In the genomic region with DNA sequence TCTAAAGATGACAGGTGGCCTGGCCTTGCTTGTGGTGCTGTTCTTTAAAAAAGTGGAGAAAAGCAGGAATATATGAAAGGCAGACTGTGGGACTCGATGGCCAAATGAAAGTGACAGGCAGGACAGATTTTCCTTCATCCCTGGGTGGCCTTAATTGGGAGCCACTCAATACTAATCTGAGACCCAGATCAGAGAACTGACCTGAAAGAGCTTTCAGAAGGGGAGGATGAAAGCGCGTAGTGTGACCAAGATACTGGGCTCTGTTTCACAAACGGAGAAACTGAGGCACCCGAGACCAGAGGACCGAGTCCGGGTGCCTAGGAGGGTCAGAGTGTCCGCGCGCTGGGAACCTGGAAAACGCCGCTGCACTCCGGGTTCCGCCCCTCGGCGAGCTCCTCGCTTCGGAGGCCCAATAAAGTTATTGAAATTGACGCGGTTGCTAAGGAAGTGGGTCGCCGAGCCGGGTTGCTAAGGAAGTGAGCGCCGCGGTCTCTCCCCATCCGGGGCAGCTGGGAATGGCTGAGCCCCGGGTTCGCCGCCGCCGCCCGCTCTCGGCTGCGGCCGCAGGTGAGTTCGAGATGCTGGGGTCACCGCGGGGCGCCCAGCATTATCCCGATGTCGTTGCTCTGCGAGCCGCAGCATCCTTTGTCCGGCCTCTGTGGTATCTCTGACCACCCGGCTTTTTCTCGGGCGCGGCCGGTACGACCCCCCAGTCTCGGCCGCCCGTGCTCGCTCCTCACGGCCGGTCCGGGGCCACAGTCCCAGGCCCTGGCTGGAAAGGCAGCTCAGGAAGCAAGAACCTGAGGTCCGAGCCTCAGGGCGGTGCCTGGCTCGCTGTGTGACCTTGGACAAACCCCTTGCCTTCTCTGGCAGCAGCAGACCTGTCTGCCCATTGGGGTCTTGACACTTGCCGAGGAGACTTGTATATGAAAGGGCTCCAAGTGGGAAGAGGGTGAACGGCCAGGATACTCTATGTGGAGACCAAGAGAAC, we compare ENCODE assay signal across 8 mouse cellular contexts. TPM values are rescaled to one million over a fixed set of nuclear protein-coding genes. Genes with fewer than 3 reads are reported as not detected.
DNase-seq lines count a peak whose midpoint lies in the region; ATAC-seq and TF ChIP-seq lines count a peak whose summit lies in the region.

A gene (plus strand): TSS at position 476 of the 991 bp plus-strand sequence.

- H3K4me2 ChIP-seq in hindbrain, postnatal 0 days (ENCODE audit: low read depth, low read length) = peak within 1 kb of the TSS; percentile 60

- H3K9ac ChIP-seq in hindbrain, postnatal 0 days (replicated peaks; ENCODE audit: low read length) = peak within 1 kb of the TSS; percentile 91

- no peaks in the 10 kb centered on the region for H3K36me3 ChIP-seq in hindbrain, postnatal 0 days (ENCODE audit: insufficient read depth, low read length)

- DNase-seq in WW6 (ENCODE audit: low read depth, low spot score) = peak; percentile 65
- peak; percentile 70 to 81 for DNase-seq in cerebellum, postnatal 4 days (ENCODE audit: low spot score in 2 of 2)
- peak; percentile 90 for DNase-seq in gastrocnemius, adult 2 months
- peak; percentile 95 for DNase-seq in hindbrain, postnatal 0 days (ENCODE audit: low spot score)
- peak; percentile 86 to 88 for DNase-seq in left cerebral cortex, adult 2 months (ENCODE audit: extremely low spot score in 1 of 2, low spot score in 2 of 2)
- DNase-seq in right cerebral cortex, adult 2 months (ENCODE audit: low spot score in 2 of 2) = peak; percentile 88 to 89
- peak; percentile 91 for DNase-seq in urinary bladder, postnatal 14 days (ENCODE audit: low spot score)

- H3K27ac ChIP-seq in gastrocnemius, adult 2 months = peak within 1 kb of the TSS; percentile 86
- peak within 1 kb of the TSS; percentile 74 for H3K27ac ChIP-seq in hindbrain, postnatal 0 days
- H3K27ac ChIP-seq in left cerebral cortex, adult 2 months = peak within 1 kb of the TSS; percentile 88

- intact Hi-C loops in gastrocnemius, adult 2 months (cut with DNase I) = loop anchor here (5.0 kb wide), 1 partner anchor 49 kb away; a partner anchor contains a TSS
- intact Hi-C loops in left cerebral cortex, adult 2 months (cut with DNase I) = no loop called here

- H3K4me1 ChIP-seq in hindbrain, postnatal 0 days (ENCODE audit: insufficient read depth, low read length) = peaks cover 12% of the 10 kb centered on the region

- no peak for TF ChIP-seq CTCF in gastrocnemius, adult 2 months (IDR thresholded peaks at IDR 0.05)
- TF ChIP-seq CTCF in hindbrain, postnatal 0 days (IDR thresholded peaks at IDR 0.05; ENCODE audit: low read depth) = no peak
- TF ChIP-seq CTCF in left cerebral cortex, adult 2 months (IDR thresholded peaks at IDR 0.05) = no peak

- H3K27me3 ChIP-seq in hindbrain, postnatal 0 days (ENCODE audit: insufficient read depth, low read length) = no peaks in the 10 kb centered on the region

- no peaks in the 10 kb centered on the region for H3K9me3 ChIP-seq in hindbrain, postnatal 0 days (ENCODE audit: low read length)

- H3K4me3 ChIP-seq in gastrocnemius, adult 2 months = peak within 1 kb of the TSS; percentile 85
- peak within 1 kb of the TSS; percentile 66 for H3K4me3 ChIP-seq in hindbrain, postnatal 0 days (ENCODE audit: low read length)
- peak within 1 kb of the TSS; percentile 89 for H3K4me3 ChIP-seq in left cerebral cortex, adult 2 months

- peak; percentile 93 for ATAC-seq in hindbrain, postnatal 0 days
- peak; percentile 94 for ATAC-seq in megakaryocyte, adult 5-6 weeks (ENCODE audit: poor library complexity, severe bottlenecking)

- under 1% methylated on average over 60 of the region's 63 CpGs for WGBS in hindbrain, postnatal 0 days

RNA-seq across cellular contexts. Expression of the gene that starts here (rescaled TPM):
- 1 to 10 TPM; 3.6 to 4.3 TPM for total RNA-seq in gastrocnemius, adult 2 months (2021)
- 38.1 and 42.3 TPM in 2 replicates for total RNA-seq in hindbrain, postnatal 0 days (2014; rRNA removed)
- polyA plus RNA-seq in hindbrain, postnatal 0 days (2015; fragmentation: Nextera tagmentation; extraction: Ambion mirVana) = 17.6 and 17.7 TPM in 2 replicates
- total RNA-seq in left cerebral cortex, adult 2 months (2021) = 10 to 100 TPM; 55.7 to 57.3 TPM
- total RNA-seq in megakaryocyte, adult 5-6 weeks (2015) = 13.2 and 16.5 TPM in 2 replicates
- 23.5 and 30.2 TPM in 2 replicates for total RNA-seq in megakaryocyte, adult 5-6 weeks (2017)

Comparison
In these comparisons a context has a peak if more than half of its experiments do, and no peak if none do; other contexts are left out.
1. Peak in every context shown above with its lines: DNase-seq, ATAC-seq, H3K4me3 ChIP-seq and H3K27ac ChIP-seq.